Mouse (Mus musculus) layer of hippocampus, postnatal 10 days (tissue): ENCODE data around the gene Vdac1. TPM values are rescaled to one million over a fixed set of nuclear protein-coding genes. Genes with fewer than 3 reads are reported as not detected.
"Not testable (repeated sequence)": the region's sequence is repeated elsewhere in the genome, so short reads cannot be mapped to it uniquely, and the experiment has no call there.

Experiments
- DNase-seq, 2 experiments: peaks; one replicate each; pipeline ENCODE4 v3.0.0; 2021; ENCODE audit warnings: low spot score in 2 of 2
- total RNA-seq, 2 experiments: library from RNA; stranded (reverse); gene quantifications; 2 replicates each; pipeline ENCODE4 v1.2.3; 2021

Vdac1 gene
- total RNA-seq, 2 experiments from 2014 or later, result 546 to 556 TPM

DNA sequence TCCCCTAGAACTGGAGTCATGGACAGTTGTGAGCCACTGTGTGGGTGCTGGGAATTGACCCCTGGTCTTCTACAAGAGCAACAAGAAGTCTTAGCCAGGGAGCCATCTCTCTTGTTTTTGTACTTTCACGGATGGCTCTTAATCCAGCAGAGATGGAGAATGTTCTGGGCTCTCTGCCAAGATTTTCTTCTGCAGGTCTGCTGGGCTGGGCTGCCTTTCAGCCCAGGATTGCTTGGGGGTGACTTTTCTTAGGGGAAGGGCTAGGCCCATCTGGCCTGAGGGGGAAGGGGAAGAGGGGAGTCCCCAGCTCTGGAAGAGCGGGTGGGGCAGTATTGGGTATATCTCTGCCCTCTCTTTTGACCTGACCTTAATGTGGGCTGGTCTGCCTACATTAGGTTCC lies 9.9 kb downstream of the Vdac1 start:
- DNase-seq, result no peak

DNA sequence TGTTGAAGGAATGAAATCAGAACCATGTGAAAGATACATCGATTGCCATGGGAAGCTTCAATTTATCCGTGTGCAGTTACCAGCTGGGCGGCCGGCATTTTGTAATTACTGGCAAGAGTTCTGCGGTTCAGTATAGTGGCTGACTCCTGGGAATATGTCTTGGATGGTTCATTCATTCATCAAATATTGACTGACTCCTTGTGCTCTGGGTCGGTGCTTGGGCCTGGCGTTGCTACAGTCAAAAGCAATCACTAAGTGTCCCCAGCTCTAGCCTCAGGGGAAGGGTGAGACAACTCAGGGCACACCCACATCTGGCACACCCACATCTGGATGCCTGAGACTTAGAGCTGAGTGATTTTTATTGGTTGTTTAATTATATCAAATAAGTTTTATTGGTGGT lies 13.2 kb downstream of the Vdac1 start:
- DNase-seq, result no peak

DNA sequence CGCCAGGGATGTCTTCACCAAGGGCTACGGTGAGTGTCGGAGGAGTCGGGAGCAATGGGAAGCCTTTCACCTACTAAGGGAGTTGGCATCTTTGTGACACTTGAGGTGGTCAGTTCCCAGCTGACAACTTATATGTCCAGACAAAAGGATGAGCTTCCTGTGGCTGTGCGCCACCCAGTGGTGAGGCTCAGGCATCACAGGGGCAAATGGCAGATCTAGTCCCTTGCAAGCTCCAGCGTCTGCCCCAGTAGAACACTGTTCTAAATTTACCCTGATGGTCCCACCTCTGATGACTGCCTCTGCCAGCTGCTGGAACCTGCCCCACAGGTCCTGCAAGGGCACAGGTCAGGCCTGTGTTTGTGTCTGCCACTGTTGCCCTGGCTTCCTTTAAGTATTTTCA lies 13.7 kb downstream of the Vdac1 start:
- peak; percentile 54 to 58 for DNase-seq

DNA sequence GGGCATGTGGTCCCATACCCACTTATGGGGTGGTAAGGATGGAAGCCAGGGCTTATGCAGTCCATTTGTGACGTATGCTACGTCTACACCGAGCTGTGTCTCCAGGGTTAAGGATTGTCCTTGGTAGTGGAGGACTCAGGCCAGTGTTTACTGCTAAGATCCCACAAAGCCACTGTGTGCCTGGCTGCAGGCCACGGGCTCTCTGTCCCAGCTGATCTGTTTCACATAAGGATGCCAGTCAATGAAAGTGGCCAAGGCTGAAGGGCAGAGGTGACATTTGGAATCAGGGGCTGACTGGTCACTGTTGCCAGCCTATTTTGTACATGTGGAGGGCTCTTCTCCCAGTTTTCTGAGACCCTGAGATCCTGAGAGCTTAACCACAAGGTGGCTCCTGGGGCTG lies 16.9 kb downstream of the Vdac1 start:
- no peak for DNase-seq

DNA sequence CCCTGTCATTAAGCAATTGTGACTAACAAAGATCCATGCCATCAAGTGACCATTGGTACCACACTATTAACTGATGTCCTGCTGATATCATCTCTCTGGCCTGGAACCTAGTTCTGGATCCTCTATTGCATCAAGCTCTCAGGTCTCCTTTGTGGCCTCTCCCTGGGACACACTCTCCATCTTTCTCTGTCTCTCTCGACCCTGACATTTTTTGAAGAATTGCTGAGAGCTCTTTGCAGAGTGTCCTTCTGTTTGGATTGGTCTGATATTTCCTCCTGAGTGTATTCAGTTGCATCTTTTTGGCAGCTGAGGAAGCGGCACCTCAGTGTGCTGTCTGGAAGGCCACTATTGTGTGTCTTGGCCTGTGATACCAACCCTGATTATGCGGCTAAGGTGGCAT lies 18.6 kb downstream of the Vdac1 start:
- DNase-seq, result no peak

DNA sequence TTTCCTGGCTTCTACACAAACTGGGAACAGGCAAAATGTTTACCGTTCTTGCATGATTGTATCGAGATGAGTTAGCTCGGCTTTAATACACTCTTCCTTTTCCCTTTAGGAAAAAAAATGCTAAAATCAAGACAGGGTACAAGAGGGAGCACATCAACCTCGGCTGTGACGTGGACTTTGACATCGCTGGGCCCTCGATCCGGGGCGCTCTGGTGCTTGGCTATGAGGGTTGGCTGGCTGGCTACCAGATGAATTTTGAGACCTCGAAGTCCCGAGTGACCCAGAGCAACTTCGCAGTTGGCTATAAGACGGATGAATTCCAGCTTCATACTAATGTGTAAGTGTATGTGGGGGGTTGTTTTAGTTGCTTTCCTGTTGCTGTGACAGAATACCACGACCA lies 23.1 kb downstream of the Vdac1 start:
- DNase-seq, result no peak

DNA sequence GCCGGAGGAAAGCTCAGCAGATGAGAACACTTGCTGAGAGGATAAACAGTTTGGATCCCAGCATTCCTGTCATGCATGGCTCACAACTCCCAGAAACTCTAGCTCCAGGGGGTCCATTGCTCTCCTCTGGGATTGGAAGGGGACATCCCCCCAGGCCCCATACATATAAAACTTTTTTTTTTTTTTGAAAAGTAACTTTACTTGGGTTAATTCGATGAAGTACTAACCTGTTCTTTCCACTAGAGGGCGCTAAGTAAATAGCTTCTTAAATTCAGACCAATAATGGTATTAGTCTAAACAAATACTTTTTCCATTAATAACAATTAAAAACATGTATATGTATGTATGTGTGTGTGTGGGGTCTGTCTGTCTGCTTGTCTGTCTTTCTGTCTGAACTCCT lies 24.0 kb downstream of the Vdac1 start:
- no peak for DNase-seq

DNA sequence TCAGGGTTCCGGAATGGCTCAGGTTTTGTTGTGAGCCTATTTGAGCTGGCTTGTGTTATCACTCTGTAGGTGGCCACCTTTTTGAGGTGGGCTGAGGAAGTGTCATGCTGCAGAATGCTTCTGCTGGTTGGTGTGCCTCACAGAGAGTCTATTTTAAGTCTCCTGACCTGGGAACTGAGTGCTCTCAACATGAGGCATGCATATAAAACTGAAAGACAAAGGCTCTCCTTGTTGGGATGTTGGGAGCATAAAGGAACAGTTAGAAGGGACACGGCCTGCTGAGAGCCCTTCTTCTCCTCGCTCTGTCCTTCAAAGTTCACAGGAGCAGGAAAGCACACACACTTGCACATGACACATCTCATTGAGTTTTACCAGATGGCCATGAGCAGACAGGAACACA lies 26.2 kb downstream of the Vdac1 start:
- DNase-seq, result no peak

DNA sequence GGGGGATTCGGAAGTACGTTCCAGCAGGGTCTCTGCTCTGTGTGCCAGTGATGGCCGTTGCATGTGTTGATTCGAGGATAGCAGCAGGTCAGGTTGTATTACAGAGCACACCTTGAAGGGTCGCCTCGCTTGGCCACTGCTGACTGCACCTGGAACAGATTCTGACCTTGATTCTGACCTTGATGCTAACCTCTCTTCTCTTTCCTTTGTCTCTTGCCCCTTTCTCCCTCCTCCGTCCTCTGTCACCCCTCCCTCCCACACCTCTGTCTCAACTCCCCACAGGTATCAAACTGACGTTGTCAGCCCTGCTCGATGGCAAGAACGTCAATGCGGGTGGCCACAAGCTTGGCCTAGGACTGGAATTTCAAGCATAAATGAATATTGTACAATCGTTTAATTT lies 27.5 kb downstream of the Vdac1 start:
- no peak for DNase-seq

DNA sequence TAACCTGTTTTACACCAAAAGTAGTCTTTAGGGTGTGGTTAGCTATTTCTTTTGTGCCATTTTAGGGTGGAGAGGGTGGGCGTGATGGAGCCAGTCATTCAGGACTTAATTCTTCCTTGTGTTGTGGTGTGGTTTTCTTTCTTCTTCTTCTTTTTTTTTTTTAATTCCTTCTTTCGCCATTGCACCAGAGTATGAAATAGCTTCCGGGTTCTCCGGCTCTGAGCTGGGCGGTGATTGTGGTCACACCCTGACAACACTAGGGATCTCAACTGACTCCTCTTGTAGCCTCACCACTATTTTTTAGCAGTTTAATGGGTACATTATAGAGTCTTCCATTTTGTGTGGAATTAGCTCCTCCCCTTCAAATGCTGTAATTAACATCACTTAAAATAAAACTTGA lies 28.3 kb downstream of the Vdac1 start:
- DNase-seq, result not testable (repeated sequence)

DNA sequence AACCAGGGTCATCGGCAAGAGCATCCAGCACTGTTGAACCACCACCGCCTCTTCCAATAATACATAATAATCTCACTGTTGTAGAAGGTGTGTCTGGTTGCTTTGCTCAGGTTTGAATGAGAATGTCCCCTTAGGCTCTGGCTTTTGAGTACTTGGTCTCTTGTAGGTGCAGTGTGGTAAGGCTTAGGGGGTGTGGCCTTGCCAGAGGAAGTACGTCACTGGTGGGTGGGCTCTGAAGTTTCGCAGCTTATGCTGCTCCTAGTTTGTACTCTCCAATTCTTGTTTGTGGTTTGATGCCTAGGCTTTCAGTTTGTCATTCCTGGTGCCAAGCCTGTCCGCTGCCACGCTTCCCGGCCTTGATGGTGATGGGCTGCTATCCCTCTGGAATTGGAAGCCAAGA lies 29.3 kb downstream of the Vdac1 start:
- no peak for DNase-seq

DNA sequence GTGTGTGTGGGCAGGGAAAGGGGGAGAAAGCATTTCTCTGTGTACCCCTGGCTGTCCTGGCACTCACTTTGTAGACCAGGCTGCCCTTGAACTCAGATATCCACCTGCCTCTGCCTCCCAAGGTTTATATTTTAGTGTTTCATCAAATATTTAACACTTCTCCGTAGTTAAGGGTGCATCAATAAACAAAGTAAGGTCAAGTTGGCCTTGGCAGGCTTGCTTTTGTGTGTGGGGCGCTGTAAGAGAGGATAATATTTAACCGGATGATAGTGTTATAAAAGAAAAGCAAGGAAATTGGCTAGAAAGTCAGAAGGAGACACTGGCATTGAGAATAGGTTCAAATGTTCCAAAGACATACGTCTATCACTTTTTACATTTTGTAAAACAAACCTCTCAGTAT lies 33.8 kb downstream of the Vdac1 start:
- no peak for DNase-seq

DNA sequence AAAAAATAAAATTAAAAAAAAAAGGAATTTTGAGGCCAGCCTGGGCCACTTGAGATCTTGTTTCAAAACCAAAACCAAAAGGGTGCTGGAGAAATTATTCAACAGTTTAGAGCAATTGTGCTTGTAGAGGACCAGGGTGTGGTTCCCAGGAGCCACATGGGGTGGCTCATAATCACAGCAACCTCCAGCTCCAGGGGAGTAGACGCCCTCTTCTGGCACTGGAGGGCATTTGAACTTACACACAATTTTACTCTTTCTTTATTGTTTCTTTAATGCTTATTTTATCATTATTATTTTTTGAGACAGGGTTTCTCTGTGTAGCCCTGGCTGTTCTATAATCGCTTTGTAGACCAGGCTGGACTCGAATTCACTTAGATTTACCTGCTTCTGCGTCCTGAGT lies 34.7 kb downstream of the Vdac1 start:
- no peak for DNase-seq

DNA sequence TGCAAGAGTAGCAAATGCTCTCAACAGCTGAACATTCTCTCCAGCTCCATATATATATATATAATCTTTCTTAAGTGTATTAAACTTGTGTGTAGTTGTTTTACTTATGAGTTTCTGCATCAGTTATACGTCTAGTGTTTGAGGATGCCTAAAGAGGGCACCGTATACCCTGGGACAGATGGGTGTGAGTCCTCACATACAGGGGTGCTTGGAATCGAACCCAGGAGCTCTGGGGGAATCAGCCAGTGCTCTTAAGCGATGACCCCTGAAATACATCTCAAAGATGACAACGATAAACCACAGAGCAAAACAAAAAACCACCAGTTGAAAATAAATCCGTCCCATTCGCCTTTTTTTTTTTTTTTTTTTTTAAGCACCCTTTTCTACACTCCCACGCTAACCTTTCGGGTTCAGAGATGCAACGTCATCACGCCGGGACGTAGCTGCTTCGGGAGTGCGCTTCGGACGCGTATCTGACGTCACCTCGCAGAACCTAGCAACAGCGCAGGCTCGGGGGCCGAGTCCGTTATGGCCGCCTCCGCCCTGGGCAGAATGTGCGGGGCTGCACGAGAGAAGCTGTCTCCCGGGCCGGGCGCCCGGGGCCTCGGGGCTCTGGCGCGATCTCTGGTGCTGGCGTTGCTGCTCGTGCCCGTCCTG lies 35.4 kb downstream of the Vdac1 start, which contains the start of gene 9530068E07Rik:
Gene 9530068E07Rik (plus strand): TSS at position 489 of the 657 bp plus-strand sequence.
- peak; percentile 93 for DNase-seq

DNA sequence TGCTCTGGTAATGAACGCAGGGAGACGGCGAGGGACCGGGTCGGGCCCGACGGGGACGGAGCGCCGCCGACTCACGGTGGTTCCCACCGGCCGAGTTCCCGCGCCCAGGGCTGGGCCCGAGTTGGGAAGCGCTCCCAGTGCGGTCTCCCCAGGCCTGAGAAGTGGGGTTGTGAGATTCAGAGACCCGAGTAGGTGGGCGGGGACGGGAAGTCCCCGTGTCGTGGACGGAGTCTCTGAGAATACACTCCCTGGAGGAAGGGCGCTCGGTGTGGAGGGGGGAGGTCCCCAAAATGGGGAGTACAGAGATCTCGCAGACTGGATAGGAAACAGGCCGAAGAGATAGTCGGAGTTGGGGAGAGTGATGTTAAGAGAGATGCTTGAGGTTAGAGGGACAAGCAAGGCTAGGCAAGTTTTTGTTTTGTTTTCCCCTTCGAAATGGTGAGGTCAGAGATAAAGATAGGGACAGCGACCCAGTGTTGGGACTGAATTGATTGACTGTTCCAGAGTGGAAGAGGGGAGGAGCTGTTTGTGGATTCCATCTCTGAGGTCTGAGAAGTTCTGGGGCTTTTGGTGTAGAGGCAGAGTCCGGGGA lies 36.0 kb downstream of the Vdac1 start:
- no peak for DNase-seq

DNA sequence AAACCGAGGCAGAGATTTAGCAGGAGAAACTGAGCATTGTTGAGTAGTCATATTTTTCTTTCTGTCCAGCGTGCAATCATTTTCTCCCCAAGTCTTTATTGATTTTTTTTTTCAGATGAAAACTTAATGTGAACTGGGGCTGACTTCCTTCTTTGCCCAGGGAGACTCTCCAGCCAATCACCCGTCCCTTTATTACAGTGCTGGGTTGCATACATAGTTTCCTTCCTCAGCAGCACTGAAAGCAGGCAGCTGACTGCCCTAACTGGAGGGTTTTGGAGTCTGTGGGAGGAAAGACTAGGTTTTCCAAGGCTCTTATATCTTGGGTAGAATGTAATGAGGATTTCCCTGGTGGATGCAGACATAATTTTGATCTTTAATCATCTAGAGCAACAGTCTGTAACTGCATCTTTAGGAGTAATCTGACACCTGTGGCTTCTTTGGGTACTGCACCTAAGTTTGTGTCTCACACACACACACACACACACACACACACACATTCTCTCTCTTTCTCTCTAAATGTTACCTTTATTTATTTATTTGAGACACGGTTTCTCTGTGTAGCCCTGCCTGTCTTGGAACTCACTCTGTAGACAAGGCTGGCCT lies 36.8 kb downstream of the Vdac1 start:
- DNase-seq, result no peak

DNA sequence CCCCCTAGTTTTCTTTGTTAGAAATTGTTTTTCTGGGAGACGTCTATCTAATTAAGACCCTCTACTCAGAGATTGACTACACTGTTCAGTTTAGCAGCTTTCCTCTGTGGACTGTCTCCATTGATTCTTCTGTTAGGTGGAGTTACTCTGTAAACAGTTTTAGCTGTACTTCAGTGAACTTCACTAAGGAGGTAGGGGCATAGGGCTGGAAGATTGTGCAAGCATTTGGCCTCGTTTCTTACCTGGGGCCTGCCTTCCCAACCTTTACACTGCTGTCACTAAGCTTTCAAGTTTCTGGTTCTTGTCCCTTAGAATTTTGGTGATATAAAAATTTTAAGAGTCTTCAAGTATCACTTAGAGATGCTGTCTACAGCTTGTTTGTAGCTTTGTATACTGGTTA lies 40.8 kb downstream of the Vdac1 start:
- no peak for DNase-seq

DNA sequence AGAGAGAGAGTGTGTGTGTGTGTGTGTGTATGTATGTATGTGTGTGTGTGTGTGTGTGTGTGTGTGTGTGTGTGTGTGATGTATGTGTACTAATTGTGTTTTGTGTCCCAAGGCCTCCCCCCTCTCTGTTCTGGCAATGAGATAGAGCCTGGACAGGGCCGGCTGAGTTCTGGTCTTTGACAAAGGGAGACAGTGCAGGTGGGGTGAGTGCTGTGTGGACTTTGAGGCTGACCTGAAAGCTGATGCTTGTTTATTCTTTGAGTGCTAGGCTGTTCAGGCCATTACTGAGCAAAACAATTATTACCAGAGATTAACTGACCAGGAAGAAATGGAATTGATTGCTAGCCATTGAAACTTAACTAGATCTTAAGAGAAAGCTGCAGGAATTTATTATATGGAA lies 41.9 kb downstream of the Vdac1 start:
- no peak for DNase-seq

DNA sequence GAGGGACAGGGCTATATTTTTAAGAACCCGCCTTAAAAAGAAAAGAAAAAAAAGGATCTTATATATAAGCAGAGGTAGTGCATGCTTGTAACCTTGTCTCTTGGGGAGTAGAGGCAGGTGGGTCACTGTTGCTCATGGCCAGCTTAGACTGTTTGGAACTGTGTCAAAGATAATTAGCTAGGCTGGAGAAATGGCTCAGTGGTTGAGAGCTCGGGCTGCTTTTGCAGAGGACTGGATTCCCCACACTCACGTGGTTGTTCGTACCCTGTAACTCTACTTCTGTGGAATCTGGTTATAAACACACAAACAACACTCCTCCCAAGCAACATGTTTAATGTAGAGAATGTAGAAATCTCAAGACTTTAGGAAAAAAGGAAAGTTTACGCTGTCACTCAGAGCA lies 43.5 kb downstream of the Vdac1 start:
- no peak for DNase-seq

DNA sequence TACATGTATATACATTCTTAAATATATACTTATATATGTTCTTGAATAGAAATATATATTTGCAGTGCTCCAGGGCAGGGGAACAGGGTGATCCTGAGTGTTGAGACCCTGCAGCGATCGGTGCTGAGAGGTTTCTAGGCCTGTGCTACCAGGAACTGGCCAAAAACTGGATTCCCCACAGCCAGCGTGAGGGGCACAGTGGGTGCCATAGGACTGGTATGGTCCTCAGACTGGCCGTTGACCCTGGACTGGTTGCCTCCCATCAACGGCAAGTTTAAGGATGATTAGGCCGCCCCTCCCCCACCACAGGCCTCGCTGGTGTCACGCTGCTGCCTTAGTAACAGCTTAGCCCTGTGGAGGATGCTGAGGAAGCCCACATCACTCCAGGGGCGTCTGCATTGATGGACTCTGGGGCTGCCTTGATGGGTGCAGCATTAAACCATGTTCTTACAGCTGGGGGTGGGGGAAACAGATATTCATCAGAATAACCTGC lies 44.6 kb downstream of the Vdac1 start:
- no peak for DNase-seq

DNA sequence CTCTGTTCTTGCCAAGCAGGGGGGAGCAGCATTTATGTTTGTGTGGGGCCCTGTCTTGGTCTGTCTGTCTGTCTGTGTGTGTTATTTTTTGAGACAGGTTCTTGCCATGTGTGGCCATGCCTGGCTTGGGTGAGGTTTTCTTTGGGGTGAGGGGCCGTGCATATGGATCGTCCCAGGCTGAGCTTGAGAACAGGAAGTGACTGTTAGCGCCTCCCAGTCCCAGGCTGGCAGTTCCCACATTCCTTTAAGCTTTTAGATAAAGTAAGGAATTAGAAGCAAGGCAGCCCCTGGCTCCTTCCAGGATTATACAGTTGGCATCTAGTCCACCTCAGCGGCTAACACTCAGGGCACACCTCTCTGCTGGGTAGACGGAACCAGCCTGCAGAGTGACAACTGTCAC lies 48.7 kb downstream of the Vdac1 start:
- no peak for DNase-seq

DNA sequence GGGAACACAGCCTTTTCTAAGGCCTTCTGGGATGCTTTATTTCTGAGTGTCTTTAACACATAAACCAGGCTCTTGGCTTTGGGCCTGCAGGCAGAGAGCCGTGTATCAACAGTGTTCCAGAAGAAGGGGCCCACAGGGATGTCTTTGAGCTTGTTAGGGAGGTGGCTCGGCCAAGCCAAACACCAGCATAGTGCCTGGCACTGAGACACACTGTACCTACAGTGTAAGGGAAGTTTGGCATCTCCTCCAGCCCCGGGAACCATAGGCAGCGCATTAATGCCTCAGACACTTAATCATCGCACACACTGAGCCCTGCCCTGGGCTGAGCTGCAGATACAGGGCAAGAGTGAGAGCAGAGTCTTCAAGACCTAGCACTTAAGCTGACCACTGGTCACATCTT lies 57.7 kb downstream of the Vdac1 start:
- DNase-seq, result no peak

DNA sequence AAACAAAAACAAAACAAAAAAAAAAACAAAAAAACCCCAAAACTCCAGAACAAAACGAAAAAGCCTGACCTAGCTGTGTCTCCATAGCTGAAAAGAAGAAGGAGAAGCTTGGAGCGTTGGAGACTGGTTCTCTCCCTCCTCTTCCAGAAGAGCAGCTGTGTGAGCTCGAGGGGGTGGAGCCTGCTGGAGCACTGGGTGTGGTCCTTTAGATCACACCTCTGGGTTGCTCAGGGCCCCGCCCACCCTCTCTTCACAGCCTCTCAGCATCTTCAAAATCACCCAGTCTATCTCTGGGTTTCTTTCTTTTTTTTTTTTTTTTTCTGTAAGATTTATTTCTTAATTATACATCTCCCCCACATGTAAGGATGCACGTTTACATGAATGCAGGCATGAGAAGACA lies 58.6 kb downstream of the Vdac1 start:
- no peak for DNase-seq
